In the genomic region with DNA sequence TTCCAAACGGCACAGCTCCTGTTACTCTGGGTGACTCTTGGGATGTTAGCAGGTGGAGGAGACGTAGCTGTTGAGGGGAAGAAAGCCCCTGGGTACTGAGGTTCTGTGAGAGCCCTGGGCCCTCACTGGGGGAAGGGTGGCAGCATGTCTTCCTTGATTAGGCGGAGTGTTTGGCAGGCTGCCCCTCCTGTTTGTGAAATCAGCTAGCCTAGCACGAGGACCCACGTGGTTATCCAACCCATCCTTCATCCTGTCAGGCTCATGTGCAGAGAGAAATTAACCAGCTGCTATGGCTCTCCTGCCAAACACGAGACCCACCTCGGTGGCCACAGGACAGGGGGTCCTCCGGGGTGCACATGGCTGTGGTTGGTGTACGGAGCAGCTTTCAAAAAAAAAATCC, we compare ENCODE assay signal across 8 mouse cellular contexts.
DNase-seq lines count a peak whose midpoint lies in the region; ATAC-seq lines count a peak whose summit lies in the region.

No protein-coding gene starts in this region.

- no peak overlapping the region for H3K27ac ChIP-seq in forebrain, embryonic 14.5 days (ENCODE audit: low read depth, low read length)
- no peak overlapping the region for H3K27ac ChIP-seq in forebrain, embryonic 11.5 days (ENCODE audit: low read depth, low read length)
- no peak overlapping the region; the same call in 1 of the 2 replicates for H3K27ac ChIP-seq in hindbrain, embryonic 15.5 days (replicated peaks)
- peak overlapping the region; percentile 5; the same call in 1 of the 2 replicates for H3K27ac ChIP-seq in lung, embryonic 15.5 days
- no peak overlapping the region for H3K27ac ChIP-seq in midbrain, embryonic 13.5 days

- no peak overlapping the region for H3K4me3 ChIP-seq in forebrain, embryonic 14.5 days (ENCODE audit: low read depth, low read length)
- H3K4me3 ChIP-seq in forebrain, embryonic 11.5 days (ENCODE audit: low read depth, low read length), result no peak overlapping the region
- no peak overlapping the region for H3K4me3 ChIP-seq in hindbrain, embryonic 15.5 days
- H3K4me3 ChIP-seq in lung, embryonic 15.5 days, result no peak overlapping the region
- H3K4me3 ChIP-seq in midbrain, embryonic 13.5 days (replicated peaks), result no peak overlapping the region

- no peak overlapping the region for H3K9ac ChIP-seq in forebrain, embryonic 14.5 days (ENCODE audit: low read length)
- H3K9ac ChIP-seq in forebrain, embryonic 11.5 days (ENCODE audit: low read length), result no peak overlapping the region
- H3K9ac ChIP-seq in hindbrain, embryonic 15.5 days, result no peak overlapping the region
- no peak overlapping the region for H3K9ac ChIP-seq in lung, embryonic 15.5 days
- no peak overlapping the region for H3K9ac ChIP-seq in midbrain, embryonic 13.5 days (replicated peaks)

- H3K9me3 ChIP-seq in forebrain, embryonic 14.5 days (replicated peaks; ENCODE audit: control insufficient read depth, low read length), result no peaks in the 10 kb centered on the region
- H3K9me3 ChIP-seq in forebrain, embryonic 11.5 days (ENCODE audit: control insufficient read depth, low read length), result no peaks in the 10 kb centered on the region
- no peaks in the 10 kb centered on the region for H3K9me3 ChIP-seq in hindbrain, embryonic 15.5 days
- H3K9me3 ChIP-seq in lung, embryonic 15.5 days, result no peaks in the 10 kb centered on the region
- no peaks in the 10 kb centered on the region for H3K9me3 ChIP-seq in midbrain, embryonic 13.5 days

- DNase-seq in forebrain, embryonic 14.5 days (ENCODE audit: low spot score), result peak; percentile 82
- no peak for DNase-seq in forebrain, embryonic 11.5 days (ENCODE audit: low spot score)
- peak; percentile 35 to 77 for DNase-seq in urinary bladder, postnatal 4 days (ENCODE audit: low spot score in 2 of 2)
- no peak for DNase-seq in urinary bladder, adult 2 months (ENCODE audit: low spot score)
- DNase-seq in cerebellum, adult 8-10 months, result no peak

- peak; percentile 65 for ATAC-seq in forebrain, embryonic 14.5 days
- ATAC-seq in forebrain, embryonic 11.5 days (replicated peaks; ENCODE audit: low FRiP score), result no peak
- peak; percentile 68 for ATAC-seq in hindbrain, embryonic 15.5 days (ENCODE audit: low FRiP score, low read depth)
- ATAC-seq in lung, embryonic 15.5 days (ENCODE audit: borderline replicate concordance, extremely low read depth, low FRiP score, low TSS enrichment), result peak; percentile 56; the same call in 1 of the 2 replicates
- no peak for ATAC-seq in midbrain, embryonic 13.5 days

- H3K4me1 ChIP-seq in forebrain, embryonic 14.5 days (ENCODE audit: control insufficient read depth, insufficient read depth, low read length), result peaks cover 3% of the 10 kb centered on the region; the same call in 1 of the 2 replicates
- H3K4me1 ChIP-seq in forebrain, embryonic 11.5 days (replicated peaks; ENCODE audit: control insufficient read depth, insufficient read depth, low read length), result no peaks in the 10 kb centered on the region
- peaks cover 32% of the 10 kb centered on the region for H3K4me1 ChIP-seq in hindbrain, embryonic 15.5 days (replicated peaks)
- H3K4me1 ChIP-seq in lung, embryonic 15.5 days, result peaks cover 49% of the 10 kb centered on the region
- peaks cover 10% of the 10 kb centered on the region for H3K4me1 ChIP-seq in midbrain, embryonic 13.5 days (replicated peaks)

- H3K36me3 ChIP-seq in forebrain, embryonic 14.5 days (ENCODE audit: control insufficient read depth, insufficient read depth, low read length), result no peaks in the 10 kb centered on the region
- no peaks in the 10 kb centered on the region for H3K36me3 ChIP-seq in forebrain, embryonic 11.5 days (ENCODE audit: control insufficient read depth, insufficient read depth, low read length)
- H3K36me3 ChIP-seq in hindbrain, embryonic 15.5 days, result no peaks in the 10 kb centered on the region
- no peaks in the 10 kb centered on the region for H3K36me3 ChIP-seq in lung, embryonic 15.5 days
- H3K36me3 ChIP-seq in midbrain, embryonic 13.5 days, result no peaks in the 10 kb centered on the region

- WGBS in forebrain, embryonic 14.5 days, result 54% methylated on average over 9 of the region's 9 CpGs
- 82% methylated on average over 9 of the region's 9 CpGs for WGBS in forebrain, embryonic 11.5 days
- WGBS in hindbrain, embryonic 15.5 days, result 17% methylated on average over 9 of the region's 9 CpGs
- WGBS in lung, embryonic 15.5 days, result 18% methylated on average over 9 of the region's 9 CpGs
- WGBS in midbrain, embryonic 13.5 days, result 70% methylated on average over 9 of the region's 9 CpGs

- no peaks in the 10 kb centered on the region for H3K27me3 ChIP-seq in forebrain, embryonic 14.5 days (replicated peaks; ENCODE audit: control insufficient read depth, insufficient read depth, low read length)
- H3K27me3 ChIP-seq in forebrain, embryonic 11.5 days (ENCODE audit: control insufficient read depth, insufficient read depth, low read length), result no peaks in the 10 kb centered on the region
- no peaks in the 10 kb centered on the region for H3K27me3 ChIP-seq in hindbrain, embryonic 15.5 days
- H3K27me3 ChIP-seq in lung, embryonic 15.5 days, result peaks cover 17% of the 10 kb centered on the region
- H3K27me3 ChIP-seq in midbrain, embryonic 13.5 days, result no peaks in the 10 kb centered on the region

- no peak overlapping the region for H3K4me2 ChIP-seq in forebrain, embryonic 14.5 days (ENCODE audit: low read length)
- H3K4me2 ChIP-seq in forebrain, embryonic 11.5 days (ENCODE audit: low read depth, low read length, severe bottlenecking), result no peak overlapping the region
- no peak overlapping the region for H3K4me2 ChIP-seq in hindbrain, embryonic 15.5 days
- no peak overlapping the region for H3K4me2 ChIP-seq in lung, embryonic 15.5 days
- H3K4me2 ChIP-seq in midbrain, embryonic 13.5 days (replicated peaks), result no peak overlapping the region

Comparison
In these comparisons a context has a peak if more than half of its experiments do, and no peak if none do; other contexts are left out.
1. ATAC-seq: peak in forebrain, embryonic 14.5 days (single experiment), hindbrain, embryonic 15.5 days (single experiment) and lung, embryonic 15.5 days (single experiment); none in forebrain, embryonic 11.5 days (single experiment) and midbrain, embryonic 13.5 days (single experiment).
2. DNase-seq: peak in forebrain, embryonic 14.5 days (single experiment) and urinary bladder, postnatal 4 days (2 of 2); none in forebrain, embryonic 11.5 days (single experiment), urinary bladder, adult 2 months (single experiment) and cerebellum, adult 8-10 months (single experiment).